Mouse (Mus musculus): ENCODE measurements around the gene Dhx37. TPM values are rescaled to one million over a fixed set of nuclear protein-coding genes. Genes with fewer than 3 reads are reported as not detected.

Dhx37 gene
- total and polyA plus RNA-seq, 3 experiments = 27.4 to 549 (median 55.3) TPM

- Histone ChIP-seq H3K79me2 (ENCODE audit: control insufficient read depth, insufficient read depth, low read length, poor library complexity) (peaks cover 21% of the 10 kb centered on the region), H3K36me3 (ENCODE audit: control insufficient read depth in 1 of 2, insufficient read depth in 2 of 2, low read length in 2 of 2) (peaks cover 0 to 2% of the 10 kb centered on the region in 2 experiments; a peak in 2 of 4 replicates), H3K4me1 (ENCODE audit: control insufficient read depth in 1 of 2, insufficient read depth in 2 of 2, low read length in 2 of 2) (peaks cover 3 to 11% of the 10 kb centered on the region in 2 experiments; a peak in 2 of 4 replicates), H3K9me3 (replicated peaks; ENCODE audit: insufficient read depth, low read length) (no peaks in the 10 kb centered on the region), H3K27ac (ENCODE audit: control insufficient read depth, low read depth, low read length) (no peak overlapping the region), H3K27me3 (ENCODE audit: control insufficient read depth in 1 of 2, insufficient read depth in 2 of 2, low read length in 2 of 2) (no peaks in the 10 kb centered on the region), H3K9ac (ENCODE audit: control insufficient read depth, low read depth, low read length, poor library complexity, severe bottlenecking) (no peak overlapping the region), H3K4me3 (ENCODE audit: control insufficient read depth in 1 of 2, insufficient read depth in 1 of 2, low read depth in 2 of 2, low read length in 2 of 2) (no peak overlapping the region)
- TF ChIP-seq MAZ (IDR thresholded peaks at IDR 0.05; ENCODE audit: low read depth, low read length) = no peak
- TF ChIP-seq MAFK (IDR thresholded peaks at IDR 0.05; ENCODE audit: borderline replicate concordance, low read depth, low read length) = no peak
- no peak for TF ChIP-seq SIN3A (IDR thresholded peaks at IDR 0.05; ENCODE audit: low read length)
- TF ChIP-seq GABPA (IDR thresholded peaks at IDR 0.05; ENCODE audit: low read depth, low read length) = no peak
- no peak for TF ChIP-seq JUND (IDR thresholded peaks at IDR 0.05; ENCODE audit: low read depth, low read length)
- TF ChIP-seq MYC (IDR thresholded peaks at IDR 0.05; ENCODE audit: low read depth, low read length) = no peak
- TF ChIP-seq POLR2A (IDR thresholded peaks at IDR 0.05; ENCODE audit: control insufficient read depth in 1 of 2, insufficient read depth in 1 of 2, low read depth in 1 of 2, low read length in 2 of 2, poor library complexity in 1 of 2) = no peak
- no peak for DNase-seq (ENCODE audit: low read depth, low spot score)
Observed at GRCm38 (mm10) chr5:125472796-125473475, 39.0 kb upstream of the Dhx37 start.

GRCm38 (mm10) chr5:125470713-125471112 is 36.8 kb upstream of the Dhx37 start:
- Histone ChIP-seq H3K9me3 (replicated peaks; ENCODE audit: insufficient read depth, low read length) (no peaks in the 10 kb centered on the region), H3K4me3 (ENCODE audit: control insufficient read depth in 1 of 2, insufficient read depth in 1 of 2, low read depth in 2 of 2, low read length in 2 of 2) (no peak overlapping the region), H3K9ac (ENCODE audit: control insufficient read depth, low read depth, low read length, poor library complexity, severe bottlenecking) (no peak overlapping the region), H3K79me2 (ENCODE audit: control insufficient read depth, insufficient read depth, low read length, poor library complexity) (peaks cover under 1% of the 10 kb centered on the region), H3K4me1 (ENCODE audit: control insufficient read depth in 1 of 2, insufficient read depth in 2 of 2, low read length in 2 of 2) (peaks cover 3 to 4% of the 10 kb centered on the region in 2 experiments; a peak in 2 of 4 replicates), H3K27ac (ENCODE audit: control insufficient read depth, low read depth, low read length) (no peak overlapping the region), H3K36me3 (ENCODE audit: control insufficient read depth in 1 of 2, insufficient read depth in 2 of 2, low read length in 2 of 2) (peaks cover 0 to 2% of the 10 kb centered on the region in 2 experiments; a peak in 1 of 4 replicates), H3K27me3 (ENCODE audit: control insufficient read depth in 1 of 2, insufficient read depth in 2 of 2, low read length in 2 of 2) (no peaks in the 10 kb centered on the region)
- no peak for TF ChIP-seq TBP (IDR thresholded peaks at IDR 0.05; ENCODE audit: low read depth, low read length)
- no peak for TF ChIP-seq EP300 (IDR thresholded peaks at IDR 0.05; ENCODE audit: low read depth in 1 of 2, low read length in 2 of 2)
- TF ChIP-seq MEF2A (IDR thresholded peaks at IDR 0.05; ENCODE audit: extremely low read depth, insufficient replicate concordance, low read depth, low read length, poor library complexity, severe bottlenecking) = no peak
- no peak for TF ChIP-seq MYC (IDR thresholded peaks at IDR 0.05; ENCODE audit: low read depth, low read length)
- TF ChIP-seq GATA1 (IDR thresholded peaks at IDR 0.05; ENCODE audit: low read depth, low read length) = no peak
- no peak for TF ChIP-seq ZMIZ1 (IDR thresholded peaks at IDR 0.05; ENCODE audit: low read depth, low read length)
- no peak for TF ChIP-seq POLR2AphosphoS5 (IDR thresholded peaks at IDR 0.05; ENCODE audit: borderline replicate concordance, low read depth, low read length)
- TF ChIP-seq NRF1 (IDR thresholded peaks at IDR 0.05; ENCODE audit: insufficient read depth, low read depth, low read length, poor library complexity, severe bottlenecking) = no peak
- no peak for DNase-seq (ENCODE audit: low read depth, low spot score)

Data from MEL (cell line).